Mouse (Mus musculus) small intestine, adult 2 months (tissue): ENCODE measurements around the gene Gstp1.
"Not testable (repeated sequence)": the region's sequence is repeated elsewhere in the genome, so short reads cannot be mapped to it uniquely, and the experiment has no call there.

Experiments used
- CTCF ChIP-seq: fragments of 200-500 bp; IDR thresholded peaks from 2 replicates; pipeline ENCODE4 v1.5.1; 2012; ENCODE audit warnings: low read depth, mild to moderate bottlenecking, control low read depth, inconsistent platforms, low read length, moderate library complexity, mixed read lengths; ENCODE audit not compliant: insufficient replicate concordance, insufficient read length; ENCODE audit errors: extremely low read depth
- POLR2A ChIP-seq: fragments of 200-500 bp; IDR thresholded peaks from 2 replicates; pipeline ENCODE4 v1.6.1; 2012; ENCODE audit warnings: low read depth, mild to moderate bottlenecking, control low read depth, inconsistent platforms, low read length, moderate library complexity

- not testable (repeated sequence) for TF ChIP-seq POLR2A, CTCF
Observed at GRCm38 (mm10) chr19:4064501-4064900, 26.7 kb upstream of the Gstp1 start.
